8 mouse cellular contexts compared by ENCODE assay signal in the genomic region with DNA sequence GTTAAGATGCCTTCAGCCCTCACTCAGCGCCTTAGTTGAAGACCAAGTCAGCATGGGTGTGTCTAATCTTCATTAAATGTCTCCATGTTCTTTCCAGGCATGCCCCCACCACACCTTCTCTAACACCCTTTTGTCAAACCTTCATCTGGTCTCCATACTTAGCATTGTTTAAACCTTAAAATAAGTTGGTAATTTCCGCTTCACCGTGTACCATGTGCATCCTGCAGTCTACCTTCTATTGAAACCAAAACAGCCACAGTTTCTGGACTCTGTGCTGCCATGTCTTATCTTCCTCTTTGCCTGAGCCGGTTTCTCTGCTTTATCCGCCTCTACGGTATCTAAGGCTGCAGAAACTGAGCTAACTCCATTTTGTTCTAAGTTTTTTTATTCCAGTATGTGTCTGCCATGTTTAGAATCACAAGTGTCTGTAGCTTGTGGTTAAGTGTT. TPM values are rescaled to one million over a fixed set of nuclear protein-coding genes. Genes with fewer than 3 reads are reported as not detected.
DNase-seq lines count a peak whose midpoint lies in the region; ATAC-seq and TF ChIP-seq lines count a peak whose summit lies in the region.

No protein-coding gene starts in this region.

- TF ChIP-seq CTCF in small intestine, adult 2 months (IDR thresholded peaks at IDR 0.05; ENCODE audit: extremely low read depth, insufficient read length, insufficient replicate concordance, low read depth, low read length): no peak

- no peaks in the 10 kb centered on the region for H3K9me3 ChIP-seq in embryonic facial prominence, embryonic 14.5 days (ENCODE audit: control insufficient read depth, low read length)
- H3K9me3 ChIP-seq in limb, embryonic 11.5 days (ENCODE audit: control insufficient read depth, low read length): no peaks in the 10 kb centered on the region

- WGBS in embryonic facial prominence, embryonic 14.5 days: 22% methylated on average over 6 of the region's 6 CpGs
- whole genome bisulfite sequencing in limb, embryonic 11.5 days: 72% methylated on average over 6 of the region's 6 CpGs
- 17% methylated on average over 6 of the region's 6 CpGs for WGBS in small intestine, adult 2 months

- H3K4me3 ChIP-seq in embryonic facial prominence, embryonic 14.5 days (ENCODE audit: low read depth, low read length): peak overlapping the region; percentile 96
- peak overlapping the region; percentile 93 for H3K4me3 ChIP-seq in limb, embryonic 11.5 days (ENCODE audit: low read depth, low read length)
- no peak overlapping the region; the same call in 1 of the 2 replicates for H3K4me3 ChIP-seq in small intestine, adult 2 months (ENCODE audit: low read depth, low read length)

- peak overlapping the region; percentile 96 for H3K9ac ChIP-seq in embryonic facial prominence, embryonic 14.5 days (ENCODE audit: low read depth, low read length)
- peak overlapping the region; percentile 40; the same call in 1 of the 2 replicates for H3K9ac ChIP-seq in limb, embryonic 11.5 days (ENCODE audit: low read length)

- peak overlapping the region; percentile 95 for H3K27ac ChIP-seq in embryonic facial prominence, embryonic 14.5 days (replicated peaks; ENCODE audit: low read depth, low read length)
- no peak overlapping the region for H3K27ac ChIP-seq in limb, embryonic 11.5 days (replicated peaks; ENCODE audit: low read depth, low read length)
- peak overlapping the region; percentile 76 for H3K27ac ChIP-seq in small intestine, adult 2 months (ENCODE audit: insufficient read depth, low read depth, low read length)

- peak overlapping the region; percentile 83 for H3K4me2 ChIP-seq in embryonic facial prominence, embryonic 14.5 days (ENCODE audit: low read depth, low read length)
- H3K4me2 ChIP-seq in limb, embryonic 11.5 days (ENCODE audit: low read depth, severe bottlenecking): peak overlapping the region; percentile 49

- no peak for TF ChIP-seq POLR2A in small intestine, adult 2 months (IDR thresholded peaks at IDR 0.05; ENCODE audit: low read depth, low read length)

- no peaks in the 10 kb centered on the region for H3K27me3 ChIP-seq in embryonic facial prominence, embryonic 14.5 days (replicated peaks; ENCODE audit: control insufficient read depth, insufficient read depth, low read length)
- H3K27me3 ChIP-seq in limb, embryonic 11.5 days (ENCODE audit: control insufficient read depth, insufficient read depth, low read length): no peaks in the 10 kb centered on the region
- H3K27me3 ChIP-seq in small intestine, adult 2 months (ENCODE audit: control insufficient read depth, insufficient read depth, low read length): no peaks in the 10 kb centered on the region

- H3K36me3 ChIP-seq in embryonic facial prominence, embryonic 14.5 days (ENCODE audit: control insufficient read depth, insufficient read depth, low read length): peaks cover 23% of the 10 kb centered on the region
- peaks cover 6% of the 10 kb centered on the region for H3K36me3 ChIP-seq in limb, embryonic 11.5 days (ENCODE audit: control insufficient read depth, insufficient read depth, low read length)
- peaks cover 17% of the 10 kb centered on the region for H3K36me3 ChIP-seq in small intestine, adult 2 months (ENCODE audit: control insufficient read depth, insufficient read depth, low read length)

- no peak for ATAC-seq in embryonic facial prominence, embryonic 14.5 days (ENCODE audit: low read depth)
- no peak for ATAC-seq in limb, embryonic 11.5 days (ENCODE audit: insufficient number of reproducible peaks, low FRiP score, low TSS enrichment, low read depth)

- peaks cover 29% of the 10 kb centered on the region for H3K4me1 ChIP-seq in embryonic facial prominence, embryonic 14.5 days (ENCODE audit: control insufficient read depth, insufficient read depth, low read length)
- peaks cover 15% of the 10 kb centered on the region for H3K4me1 ChIP-seq in limb, embryonic 11.5 days (ENCODE audit: control insufficient read depth, insufficient read depth, low read length)
- H3K4me1 ChIP-seq in small intestine, adult 2 months (ENCODE audit: control insufficient read depth, insufficient read depth, insufficient read length, low read length): peaks cover 3% of the 10 kb centered on the region

- DNase-seq in spleen, adult 12 weeks (ENCODE audit: low spot score): peak; percentile 31
- no peak for DNase-seq in spleen, adult 18-20 months
- DNase-seq in embryonic facial prominence, embryonic 14.5 days (ENCODE audit: low spot score): no peak
- no peak for DNase-seq in limb, embryonic 11.5 days (ENCODE audit: low spot score)
- no peak for DNase-seq in retina, embryonic 14.5 days (ENCODE audit: low spot score)
- no peak for DNase-seq in adrenal gland, postnatal 4 days (ENCODE audit: low spot score in 2 of 2)
- DNase-seq in frontal cortex, postnatal 25 days (ENCODE audit: low spot score in 2 of 2): no peak

RNA-seq across cellular contexts. Expression of gene Ivns1abp, which starts 2.4 kb away (rescaled TPM):
- polyA plus RNA-seq in embryonic facial prominence, embryonic 14.5 days (2014; fragmentation: Nextera tagmentation; extraction: Ambion mirVana): 221 and 236 TPM in 2 replicates
- 356 and 387 TPM in 2 replicates for polyA plus RNA-seq in limb, embryonic 11.5 days (2014; fragmentation: Nextera tagmentation; extraction: Ambion mirVana)
- 14.1 and 37.6 TPM in 2 replicates for polyA plus RNA-seq in small intestine, adult 2 months (2012; rRNA removed)
- total RNA-seq in adrenal gland, postnatal 4 days (2021): 100 to 1,000 TPM; 127 to 187 TPM
